Mouse (Mus musculus) limb, embryonic 11.5 days (tissue): ENCODE data around the gene Zic4. TPM values are rescaled to one million over a fixed set of nuclear protein-coding genes. Genes with fewer than 3 reads are reported as not detected.
A peak's percentile ranks its signal among the peaks of the same experiment; 100 is the strongest.

Experiments used
- ATAC-seq: fragments of 200-750 bp; cut with Nextera tagmentation; 2 replicates; pipeline ENCODE4 v1.8.0; 2017; ENCODE audit warnings: low read depth; ENCODE audit not compliant: insufficient number of reproducible peaks, low FRiP score, low TSS enrichment
- DNase-seq: peaks from one replicate; pipeline ENCODE4 v3.0.0-alpha.2; 2015; ENCODE audit warnings: low spot score
- H3K27ac ChIP-seq: fragments of 300-500 bp; sonication (generic); replicated peaks from 2 replicates; pipeline ENCODE4 v1.5.1; 2014; ENCODE audit warnings: low read depth, mild to moderate bottlenecking, low read length
- H3K27me3 ChIP-seq: fragments of 300-500 bp; sonication (generic); 2 replicates; pipeline ENCODE4 v1.6.1; 2014; ENCODE audit warnings: mild to moderate bottlenecking, low read length, mixed read lengths; ENCODE audit not compliant: control insufficient read depth, insufficient read depth
- H3K36me3 ChIP-seq: fragments of 300-500 bp; sonication (generic); 2 replicates; pipeline ENCODE4 v1.6.1; 2014; ENCODE audit warnings: mild to moderate bottlenecking, low read length, moderate library complexity, mixed read lengths; ENCODE audit not compliant: control insufficient read depth, insufficient read depth
- H3K4me1 ChIP-seq: fragments of 300-500 bp; sonication (generic); 2 replicates; pipeline ENCODE4 v1.6.1; 2014; ENCODE audit warnings: low read length, mixed read lengths; ENCODE audit not compliant: control insufficient read depth, insufficient read depth
- H3K4me2 ChIP-seq: fragments of 300-500 bp; sonication (generic); 2 replicates; pipeline ENCODE4 v1.6.1; 2014; ENCODE audit warnings: low read depth, mild to moderate bottlenecking, moderate library complexity; ENCODE audit not compliant: severe bottlenecking
- H3K4me3 ChIP-seq: fragments of 300-500 bp; sonication (generic); 2 replicates; pipeline ENCODE4 v1.5.1; 2014; ENCODE audit warnings: low read depth, low read length
- H3K9ac ChIP-seq: fragments of 300-500 bp; sonication (generic); 2 replicates; pipeline ENCODE4 v1.6.1; 2014; ENCODE audit warnings: mild to moderate bottlenecking, low read length
- H3K9me3 ChIP-seq: fragments of 300-500 bp; sonication (generic); 2 replicates; pipeline ENCODE4 v1.6.1; 2016; ENCODE audit warnings: low read length; ENCODE audit not compliant: control insufficient read depth
- WGBS: fragments of 180-500 bp; shearing (Covaris S2); extraction: QIAGEN DNeasy Blood & Tissue Kit; methylation state at CpG from one replicate; pipeline ENCODE4 v1.1.7; 2014; 5-methylcytosine and 5-hydroxymethylcytosine counted together
- polyA plus RNA-seq: library from polyadenylated mRNA; unstranded; fragments of >200 nt; fragmentation: Nextera tagmentation; extraction: Ambion mirVana; gene quantifications from 2 replicates; pipeline ENCODE4 v1.2.1, GENCODE M21; 2014

Gene Zic4
- polyA plus RNA-seq, 1 experiment from 2014 or later, result 0.37 TPM

DNA sequence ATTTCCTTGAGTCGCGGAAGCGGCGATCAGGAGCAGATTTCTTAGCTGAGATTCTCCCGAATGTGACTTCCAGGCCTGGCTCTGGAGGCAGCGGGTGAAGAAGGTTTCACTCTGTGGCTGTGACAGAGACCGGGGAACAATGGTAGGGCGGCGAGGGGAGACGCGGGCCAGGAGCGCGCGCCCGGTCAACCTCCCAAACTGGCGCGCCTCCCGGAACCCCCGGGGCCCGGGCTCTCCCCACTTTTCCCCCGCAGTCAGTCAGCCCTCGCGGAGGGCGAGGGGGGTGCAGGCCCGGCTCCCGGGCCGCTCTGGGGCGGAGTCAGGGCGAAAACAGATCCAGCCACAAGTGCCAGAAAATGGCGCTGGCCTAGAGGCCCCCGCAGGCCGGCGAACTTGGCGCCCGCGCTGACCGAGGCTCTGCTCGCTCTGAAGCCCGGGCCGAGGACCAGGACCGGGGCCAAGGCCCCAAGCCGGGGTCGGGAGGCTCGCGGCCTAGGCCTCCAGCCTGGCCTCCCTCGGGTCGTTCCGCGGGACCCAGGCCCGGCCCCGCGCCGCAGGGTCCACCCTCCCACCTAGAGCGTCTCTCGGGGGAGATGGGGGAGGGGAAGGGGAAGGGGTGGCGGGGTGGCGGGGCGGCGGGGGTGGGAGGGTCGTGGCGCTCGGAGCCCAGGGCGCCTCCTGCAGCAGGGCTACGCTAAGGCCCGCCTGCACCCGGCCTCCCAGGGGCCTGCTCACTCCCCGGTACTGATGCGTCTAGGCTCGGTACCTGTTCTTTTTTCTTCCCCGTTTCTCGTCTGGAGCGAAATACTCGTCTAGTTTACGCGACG lies 19.3 kb downstream of the Zic4 start:
- under 1% methylated on average over 68 of the region's 76 CpGs for WGBS
- DNase-seq (peak; percentile 79), ATAC-seq (peak; percentile 75)
- Histone ChIP-seq H3K36me3 (no peaks in the 10 kb centered on the region), H3K27ac (no peak overlapping the region), H3K4me3 (peak overlapping the region; percentile 42), H3K9ac (peak overlapping the region; percentile 64), H3K9me3 (no peaks in the 10 kb centered on the region), H3K27me3 (peaks cover 90% of the 10 kb centered on the region), H3K4me2 (peak overlapping the region; percentile 63), H3K4me1 (no peaks in the 10 kb centered on the region)

DNA sequence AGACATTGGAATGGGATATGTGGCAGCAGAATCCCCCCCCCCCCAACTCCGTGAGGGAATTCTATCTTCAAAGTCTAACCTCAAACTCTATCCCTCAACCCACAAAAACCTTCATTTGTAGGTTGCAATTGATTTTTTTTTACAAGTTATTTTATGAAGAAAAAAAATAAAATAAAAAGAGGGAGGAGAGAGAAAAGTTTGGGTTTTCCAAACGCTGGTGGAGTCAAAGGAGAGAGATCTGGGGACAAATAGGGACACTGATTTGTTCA lies 19.8 kb downstream of the Zic4 start:
- DNase-seq (no peak), ATAC-seq (no peak)
- H3K4me3 ChIP-seq, result peak overlapping the region; percentile 42; the same call in 1 of the 2 replicates
- H3K27me3 ChIP-seq, result peaks cover 86% of the 10 kb centered on the region
- no peak overlapping the region for H3K9ac ChIP-seq
- H3K4me1 ChIP-seq, result no peaks in the 10 kb centered on the region
- peak overlapping the region; percentile 63 for H3K4me2 ChIP-seq
- H3K36me3 ChIP-seq, result no peaks in the 10 kb centered on the region
- WGBS, result 0% methylated on average over 2 of the region's 2 CpGs
- no peaks in the 10 kb centered on the region for H3K9me3 ChIP-seq
- H3K27ac ChIP-seq, result no peak overlapping the region

DNA sequence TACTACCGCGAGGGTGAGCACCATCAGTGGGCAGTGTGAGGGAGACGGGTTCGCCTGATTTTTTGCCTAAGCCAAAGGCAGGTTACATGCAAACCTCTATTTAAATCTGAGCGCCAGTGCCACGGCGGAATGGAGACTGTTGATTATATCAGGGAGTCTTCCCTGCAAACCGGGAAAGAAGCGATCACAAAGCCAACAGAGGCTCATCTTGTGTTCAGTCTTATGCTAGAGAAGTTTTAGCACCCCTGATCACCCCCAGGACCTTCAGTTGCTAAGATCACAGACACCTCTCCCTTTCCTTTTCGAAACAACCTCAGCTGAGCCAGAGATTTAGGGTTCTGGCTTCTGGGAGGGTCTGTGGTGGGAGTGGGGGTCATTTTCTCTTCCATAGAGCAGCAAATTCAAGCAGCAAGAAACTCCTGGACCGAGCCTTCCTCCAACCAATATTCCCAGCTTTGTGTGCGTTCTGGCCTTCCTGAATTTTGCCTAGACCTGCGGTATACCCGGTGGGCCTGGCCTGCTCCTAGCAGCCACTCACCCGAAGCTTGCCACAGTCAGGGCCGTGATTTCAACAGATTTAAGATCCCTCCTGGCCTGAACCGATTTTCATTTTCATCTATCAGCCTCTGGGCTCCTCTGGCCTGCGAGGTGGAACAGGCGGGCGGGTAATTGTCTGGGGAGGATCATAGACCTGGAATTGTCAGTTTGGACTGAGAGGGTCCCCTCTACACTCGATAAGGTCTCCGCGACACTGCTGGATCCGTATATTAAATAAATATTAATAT lies 20.4 kb downstream of the Zic4 start:
- Histone ChIP-seq H3K27ac (no peak overlapping the region), H3K4me2 (no peak overlapping the region), H3K9ac (no peak overlapping the region), H3K27me3 (peaks cover 86% of the 10 kb centered on the region), H3K36me3 (no peaks in the 10 kb centered on the region), H3K4me1 (no peaks in the 10 kb centered on the region), H3K4me3 (no peak overlapping the region), H3K9me3 (no peaks in the 10 kb centered on the region)
- WGBS, result 2% methylated on average over 24 of the region's 24 CpGs
- ATAC-seq, result no peak
- DNase-seq, result peak; percentile 62

DNA sequence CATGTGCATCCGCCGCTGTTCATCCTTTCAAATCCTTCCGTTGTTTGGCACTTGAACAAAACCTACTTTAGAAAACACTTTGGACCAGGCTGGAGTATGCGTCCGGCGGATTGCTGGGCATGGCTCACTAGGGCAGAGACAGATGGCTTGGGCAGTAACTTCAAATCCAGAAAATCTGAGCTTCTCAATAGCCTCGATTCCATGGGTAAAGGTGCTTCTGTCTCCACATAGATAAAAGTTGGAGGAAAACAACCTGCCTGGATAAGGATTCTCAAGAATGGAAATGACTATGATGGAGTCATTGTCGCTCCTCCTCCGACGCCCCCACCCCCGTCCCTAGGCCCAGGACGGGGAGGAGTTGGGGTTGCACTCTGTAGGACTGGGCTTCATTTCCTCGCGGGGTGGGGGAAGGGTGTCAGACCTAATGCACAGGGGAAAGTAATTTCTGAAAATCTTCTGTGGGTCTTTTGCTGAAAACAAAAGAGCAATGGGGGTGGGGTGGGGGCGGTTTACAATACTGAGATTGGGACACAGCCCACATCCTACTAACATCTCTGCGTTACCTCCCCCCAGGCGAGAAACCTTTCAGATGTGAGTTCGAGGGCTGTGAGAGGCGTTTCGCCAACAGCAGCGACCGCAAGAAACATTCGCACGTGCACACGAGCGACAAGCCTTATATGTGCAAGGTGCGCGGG lies 21.4 kb downstream of the Zic4 start:
- H3K4me1 ChIP-seq, result no peaks in the 10 kb centered on the region
- H3K4me2 ChIP-seq, result no peak overlapping the region
- WGBS, result under 1% methylated on average over 28 of the region's 28 CpGs
- H3K36me3 ChIP-seq, result no peaks in the 10 kb centered on the region
- H3K9me3 ChIP-seq, result no peaks in the 10 kb centered on the region
- DNase-seq (peak; percentile 49), ATAC-seq (0 out of 2 replicates have a peak, but pooled peaks have one; percentile 12)
- no peak overlapping the region for H3K27ac ChIP-seq
- peaks cover 83% of the 10 kb centered on the region for H3K27me3 ChIP-seq
- no peak overlapping the region for H3K4me3 ChIP-seq
- H3K9ac ChIP-seq, result no peak overlapping the region

DNA sequence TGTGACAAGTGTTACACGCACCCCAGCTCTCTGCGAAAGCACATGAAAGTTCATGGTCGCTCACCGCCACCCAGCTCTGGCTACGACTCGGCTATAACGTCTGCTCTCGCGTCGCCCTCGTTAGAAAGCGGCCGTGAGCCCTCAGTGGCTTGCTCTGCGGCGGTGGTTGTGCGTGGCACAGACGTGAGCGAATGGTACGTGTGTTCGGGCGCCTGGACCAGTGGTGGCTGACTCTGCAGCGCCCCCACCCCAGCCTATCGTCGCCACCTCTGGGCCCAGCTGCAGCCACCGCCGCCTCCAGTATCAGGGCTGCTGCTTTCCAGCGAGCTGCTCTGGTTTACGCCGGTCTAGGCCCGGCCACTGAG lies 21.9 kb downstream of the Zic4 start:
- Histone ChIP-seq H3K9me3 (no peaks in the 10 kb centered on the region), H3K27ac (no peak overlapping the region), H3K4me2 (no peak overlapping the region), H3K27me3 (peaks cover 80% of the 10 kb centered on the region), H3K9ac (no peak overlapping the region), H3K4me3 (no peak overlapping the region), H3K36me3 (no peaks in the 10 kb centered on the region), H3K4me1 (no peaks in the 10 kb centered on the region)
- ATAC-seq, result 0 out of 2 replicates have a peak, but pooled peaks have one; percentile 19
- DNase-seq, result peak; percentile 62
- 1% methylated on average over 30 of the region's 30 CpGs for WGBS

DNA sequence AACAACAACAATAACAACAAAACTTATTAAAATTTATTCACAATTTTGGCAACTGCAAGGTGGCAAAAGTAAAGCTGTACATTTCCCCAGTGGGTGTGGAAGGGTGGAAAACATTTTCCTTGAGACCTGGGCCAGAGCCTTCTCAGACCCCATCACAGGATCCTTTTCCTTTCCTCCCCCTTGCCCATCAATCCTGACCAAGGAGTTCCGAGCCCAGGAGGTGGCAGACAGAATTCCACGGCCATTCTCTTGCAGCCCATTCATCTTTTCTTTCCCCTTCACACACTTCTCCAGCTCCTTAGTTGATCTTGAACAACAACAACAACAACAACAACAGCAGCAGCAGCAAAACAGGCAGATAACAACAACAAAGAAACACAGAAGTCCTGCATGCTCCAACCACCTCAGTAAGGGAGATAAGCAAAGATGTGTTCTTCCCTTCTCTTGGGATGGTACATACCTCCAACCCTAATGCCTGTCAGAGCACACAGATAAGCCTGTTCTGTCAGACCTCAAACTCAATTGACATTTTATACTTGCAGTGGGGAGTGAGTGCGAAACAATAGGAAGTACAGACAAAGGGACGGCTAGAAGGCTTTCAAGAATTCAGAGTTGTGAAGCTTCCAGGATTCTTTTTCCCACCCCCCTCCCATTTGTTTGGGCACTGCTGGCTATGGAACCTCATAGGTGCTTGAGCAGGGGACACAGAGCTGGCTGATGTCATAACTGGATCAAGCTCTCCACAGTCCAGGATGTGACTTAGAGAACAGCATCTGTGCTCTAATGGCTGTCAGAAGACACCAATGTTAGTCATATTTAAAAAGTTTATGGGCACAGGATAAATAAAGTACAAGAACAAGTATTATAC lies 22.7 kb downstream of the Zic4 start:
- peaks cover 80% of the 10 kb centered on the region for H3K27me3 ChIP-seq
- no peak overlapping the region for H3K27ac ChIP-seq
- peak; percentile 27 for DNase-seq
- 2% methylated on average over 4 of the region's 4 CpGs for WGBS
- no peaks in the 10 kb centered on the region for H3K4me1 ChIP-seq
- H3K36me3 ChIP-seq, result no peaks in the 10 kb centered on the region
- no peak overlapping the region for H3K4me3 ChIP-seq
- no peak overlapping the region for H3K9ac ChIP-seq
- no peaks in the 10 kb centered on the region for H3K9me3 ChIP-seq
- ATAC-seq, result no peak
- H3K4me2 ChIP-seq, result no peak overlapping the region

DNA sequence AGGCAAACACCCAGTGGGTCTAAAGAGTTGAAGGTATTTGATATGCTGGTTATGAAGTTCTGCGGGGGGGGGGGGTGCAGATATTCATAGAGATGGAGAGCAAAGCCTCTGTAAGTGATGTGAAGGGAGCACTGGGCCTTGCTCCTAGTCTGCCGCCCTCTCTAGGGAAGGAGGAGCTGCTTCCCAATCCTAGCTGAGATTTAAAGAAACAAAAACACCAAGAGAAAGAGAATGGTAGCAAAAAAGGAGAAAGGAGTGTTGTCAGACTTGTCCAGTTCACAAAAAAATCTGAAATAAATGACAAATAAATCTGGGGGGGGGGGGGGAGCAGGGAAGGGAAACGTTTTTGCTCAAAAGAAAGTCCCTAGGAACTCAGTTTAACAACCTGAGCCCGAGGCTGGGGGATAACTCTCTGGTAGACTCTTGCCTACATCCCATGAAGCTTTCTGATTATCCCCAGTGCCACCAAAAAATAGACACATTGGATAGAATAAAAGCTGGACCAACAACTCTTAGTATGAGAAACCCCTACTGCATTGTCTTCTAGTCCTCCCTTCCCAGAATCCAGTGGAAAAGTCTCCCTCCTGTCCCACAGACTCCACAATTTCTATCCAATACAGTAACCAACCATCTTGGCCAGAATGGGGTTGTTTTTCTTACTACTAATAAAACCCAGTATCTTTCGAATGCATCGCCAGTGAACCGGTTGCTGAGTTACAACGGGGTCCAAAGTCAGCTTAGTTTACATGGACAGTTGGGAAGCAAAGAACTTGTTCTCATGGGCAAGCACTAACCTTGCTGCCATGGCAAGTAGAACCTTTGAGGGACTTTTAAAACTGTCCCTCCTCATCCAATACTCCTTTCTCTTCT lies 23.6 kb downstream of the Zic4 start:
- H3K4me2 ChIP-seq, result no peak overlapping the region
- no peak overlapping the region for H3K27ac ChIP-seq
- no peak overlapping the region for H3K9ac ChIP-seq
- DNase-seq (peak; percentile 30), ATAC-seq (no peak)
- peaks cover 81% of the 10 kb centered on the region for H3K27me3 ChIP-seq
- H3K9me3 ChIP-seq, result no peaks in the 10 kb centered on the region
- H3K4me1 ChIP-seq, result no peaks in the 10 kb centered on the region
- no peaks in the 10 kb centered on the region for H3K36me3 ChIP-seq
- WGBS, result 3% methylated on average over 8 of the region's 8 CpGs
- no peak overlapping the region for H3K4me3 ChIP-seq
